Mouse (Mus musculus): Measurements from ENCODE around the gene H2-Eb1.

GRCm38 (mm10) chr17:34300071-34300470, 5.6 kb upstream of the H2-Eb1 start:
- TF ChIP-seq POLR2A (IDR thresholded peaks at IDR 0.05; ENCODE audit: borderline replicate concordance, low read depth, low read length): no peak
- TF ChIP-seq CTCF (IDR thresholded peaks at IDR 0.05; ENCODE audit: low read depth, low read length): no peak
